In genomic region chr10:80526172-80526571, GRCm38 (mm10) we compare ENCODE assay signal across 8 mouse cellular contexts. TPM values are rescaled to one million over a fixed set of nuclear protein-coding genes. Genes with fewer than 3 reads are reported as not detected.
DNase-seq lines count a peak whose midpoint lies in the region; ATAC-seq and TF ChIP-seq lines count a peak whose summit lies in the region.

No protein-coding gene starts in this region.

- no peaks in the 10 kb centered on the region for H3K27me3 ChIP-seq in kidney, embryonic 14.5 days (ENCODE audit: control insufficient read depth, insufficient read depth, low read length)
- no peaks in the 10 kb centered on the region for H3K27me3 ChIP-seq in hindbrain, embryonic 14.5 days (ENCODE audit: control insufficient read depth, insufficient read depth, low read length)
- no peaks in the 10 kb centered on the region for H3K27me3 ChIP-seq in midbrain, embryonic 16.5 days (ENCODE audit: control insufficient read depth, insufficient read depth, low read depth, low read length)
- H3K27me3 ChIP-seq in cerebellum, adult 2 months (ENCODE audit: control insufficient read depth, insufficient read depth, low read length): no peaks in the 10 kb centered on the region

- no peak for TF ChIP-seq POLR2A in cerebellum, adult 2 months (IDR thresholded peaks at IDR 0.05; ENCODE audit: borderline replicate concordance, insufficient read depth, low read length)

- no peak for DNase-seq in kidney, adult 8-10 months
- DNase-seq in embryo, embryonic 10 days (ENCODE audit: low spot score): peak; percentile 70
- peak; percentile 44 for DNase-seq in hindbrain, embryonic 14.5 days (ENCODE audit: low spot score)
- DNase-seq in cerebellum, adult 2 months: no peak
- no peak for DNase-seq in natural killer cell, adult 2 months (ENCODE audit: low spot score in 2 of 2)
- no peak for DNase-seq in right cerebral cortex, postnatal 10 days (ENCODE audit: low spot score in 2 of 2)

- no peaks in the 10 kb centered on the region for H3K36me3 ChIP-seq in kidney, embryonic 14.5 days (ENCODE audit: control insufficient read depth, insufficient read depth, low read length)
- H3K36me3 ChIP-seq in hindbrain, embryonic 14.5 days (replicated peaks; ENCODE audit: control insufficient read depth, insufficient read depth): no peaks in the 10 kb centered on the region
- no peaks in the 10 kb centered on the region for H3K36me3 ChIP-seq in midbrain, embryonic 16.5 days (ENCODE audit: control insufficient read depth, insufficient read depth, low read length)

- peak; percentile 88 for ATAC-seq in kidney, embryonic 14.5 days (ENCODE audit: low FRiP score, low TSS enrichment)
- peak; percentile 88 for ATAC-seq in hindbrain, embryonic 14.5 days (ENCODE audit: low FRiP score)
- ATAC-seq in midbrain, embryonic 16.5 days: peak; percentile 87

- no peak overlapping the region for H3K9ac ChIP-seq in kidney, embryonic 14.5 days (ENCODE audit: low read depth, low read length)
- H3K9ac ChIP-seq in hindbrain, embryonic 14.5 days: no peak overlapping the region; the same call in 1 of the 2 replicates
- H3K9ac ChIP-seq in midbrain, embryonic 16.5 days (ENCODE audit: low read depth, low read length): peak overlapping the region; percentile 50; the same call in 1 of the 2 replicates

- WGBS in kidney, embryonic 14.5 days: 32% methylated on average over 9 of the region's 9 CpGs
- 29% methylated on average over 9 of the region's 9 CpGs for WGBS in hindbrain, embryonic 14.5 days
- WGBS in midbrain, embryonic 16.5 days: 21% methylated on average over 9 of the region's 9 CpGs
- WGBS in cerebellum, adult 2 months: 15% methylated on average over 9 of the region's 9 CpGs

- no peak overlapping the region for H3K27ac ChIP-seq in kidney, embryonic 14.5 days (ENCODE audit: low read depth, low read length)
- no peak overlapping the region for H3K27ac ChIP-seq in hindbrain, embryonic 14.5 days
- no peak overlapping the region for H3K27ac ChIP-seq in midbrain, embryonic 16.5 days (ENCODE audit: low read length)
- no peak overlapping the region for H3K27ac ChIP-seq in cerebellum, adult 2 months (ENCODE audit: insufficient read depth, low read length)

- peaks cover 5% of the 10 kb centered on the region for H3K9me3 ChIP-seq in kidney, embryonic 14.5 days (ENCODE audit: control insufficient read depth, low read length)
- no peaks in the 10 kb centered on the region for H3K9me3 ChIP-seq in hindbrain, embryonic 14.5 days (ENCODE audit: control insufficient read depth, low read length)
- no peaks in the 10 kb centered on the region for H3K9me3 ChIP-seq in midbrain, embryonic 16.5 days (replicated peaks; ENCODE audit: control insufficient read depth, low read length, poor library complexity, severe bottlenecking)

- no peak overlapping the region for H3K4me3 ChIP-seq in kidney, embryonic 14.5 days (ENCODE audit: low read length)
- peak overlapping the region; percentile 23 for H3K4me3 ChIP-seq in hindbrain, embryonic 14.5 days (replicated peaks; ENCODE audit: low read length)
- peak overlapping the region; percentile 27 for H3K4me3 ChIP-seq in midbrain, embryonic 16.5 days (ENCODE audit: low read depth, low read length)
- H3K4me3 ChIP-seq in cerebellum, adult 2 months (replicated peaks; ENCODE audit: insufficient read depth, low read depth, low read length): no peak overlapping the region

- no peak overlapping the region; the same call in 1 of the 2 replicates for H3K4me2 ChIP-seq in kidney, embryonic 14.5 days (replicated peaks; ENCODE audit: low read depth, low read length)
- H3K4me2 ChIP-seq in hindbrain, embryonic 14.5 days (replicated peaks): peak overlapping the region; percentile 47
- peak overlapping the region; percentile 44 for H3K4me2 ChIP-seq in midbrain, embryonic 16.5 days (ENCODE audit: low read length)

- TF ChIP-seq CTCF in cerebellum, adult 2 months (IDR thresholded peaks at IDR 0.05; ENCODE audit: borderline replicate concordance, insufficient read depth, low read depth, low read length): no peak

- H3K4me1 ChIP-seq in kidney, embryonic 14.5 days (ENCODE audit: control insufficient read depth, insufficient read depth, low read length): no peaks in the 10 kb centered on the region
- 0 out of 2 replicates have a peak, but pooled peaks cover 4% of the 10 kb centered on the region for H3K4me1 ChIP-seq in hindbrain, embryonic 14.5 days (replicated peaks; ENCODE audit: control insufficient read depth, insufficient read depth, low read length)
- H3K4me1 ChIP-seq in midbrain, embryonic 16.5 days (ENCODE audit: control insufficient read depth, insufficient read depth, low read length): no peaks in the 10 kb centered on the region
- H3K4me1 ChIP-seq in cerebellum, adult 2 months (ENCODE audit: control insufficient read depth, insufficient read depth, low read length): no peaks in the 10 kb centered on the region

RNA-seq across cellular contexts. Expression of gene Atp8b3, which starts 12.8 kb away (rescaled TPM):
- 0.22 and 0.24 TPM in 2 replicates for polyA plus RNA-seq in kidney, embryonic 14.5 days (2014; fragmentation: Nextera tagmentation; extraction: Ambion mirVana)
- polyA plus RNA-seq in hindbrain, embryonic 14.5 days (2014; fragmentation: Nextera tagmentation; extraction: Ambion mirVana): 0.87 and 1.1 TPM in 2 replicates
- polyA plus RNA-seq in midbrain, embryonic 16.5 days (2015; fragmentation: Nextera tagmentation; extraction: Ambion mirVana): 1.1 and 1.4 TPM in 2 replicates
- polyA plus RNA-seq in cerebellum, adult 2 months (2012; rRNA removed): 0.30 and 0.52 TPM in 2 replicates

RNA-seq across cellular contexts. Expression of gene Onecut3, which starts 31.5 kb away (rescaled TPM):
- not detected in 2 replicates for polyA plus RNA-seq in kidney, embryonic 14.5 days (2014; fragmentation: Nextera tagmentation; extraction: Ambion mirVana)
- 1.5 and 2.3 TPM in 2 replicates for polyA plus RNA-seq in hindbrain, embryonic 14.5 days (2014; fragmentation: Nextera tagmentation; extraction: Ambion mirVana)
- 1.2 and 1.6 TPM in 2 replicates for polyA plus RNA-seq in midbrain, embryonic 16.5 days (2015; fragmentation: Nextera tagmentation; extraction: Ambion mirVana)
- 0.36 and 0.46 TPM in 2 replicates for polyA plus RNA-seq in cerebellum, adult 2 months (2012; rRNA removed)

RNA-seq across cellular contexts. Expression of gene Rexo1, which starts 35.2 kb away (rescaled TPM):
- 25.8 and 31.3 TPM in 2 replicates for polyA plus RNA-seq in kidney, embryonic 14.5 days (2014; fragmentation: Nextera tagmentation; extraction: Ambion mirVana)
- polyA plus RNA-seq in hindbrain, embryonic 14.5 days (2014; fragmentation: Nextera tagmentation; extraction: Ambion mirVana): 29.0 and 30.8 TPM in 2 replicates
- 26.9 and 27.6 TPM in 2 replicates for polyA plus RNA-seq in midbrain, embryonic 16.5 days (2015; fragmentation: Nextera tagmentation; extraction: Ambion mirVana)
- polyA plus RNA-seq in cerebellum, adult 2 months (2012; rRNA removed): 44.4 and 47.5 TPM in 2 replicates

RNA-seq across cellular contexts. Expression of gene Klf16, which starts 50.9 kb away (rescaled TPM):
- polyA plus RNA-seq in kidney, embryonic 14.5 days (2014; fragmentation: Nextera tagmentation; extraction: Ambion mirVana): 10.1 and 10.2 TPM in 2 replicates
- polyA plus RNA-seq in hindbrain, embryonic 14.5 days (2014; fragmentation: Nextera tagmentation; extraction: Ambion mirVana): 5.1 and 5.3 TPM in 2 replicates
- polyA plus RNA-seq in midbrain, embryonic 16.5 days (2015; fragmentation: Nextera tagmentation; extraction: Ambion mirVana): 4.9 and 5.5 TPM in 2 replicates
- polyA plus RNA-seq in cerebellum, adult 2 months (2012; rRNA removed): 9.5 and 10.6 TPM in 2 replicates

Comparison
In these comparisons a context has a peak if more than half of its experiments do, and no peak if none do; other contexts are left out.
1. H3K4me3 ChIP-seq: peak in hindbrain, embryonic 14.5 days (single experiment) and midbrain, embryonic 16.5 days (single experiment); none in kidney, embryonic 14.5 days (single experiment) and cerebellum, adult 2 months (single experiment).
2. DNase-seq: peak in embryo, embryonic 10 days (single experiment) and hindbrain, embryonic 14.5 days (single experiment); none in kidney, adult 8-10 months (0 of 2), cerebellum, adult 2 months (0 of 2), natural killer cell, adult 2 months (0 of 2) and right cerebral cortex, postnatal 10 days (0 of 2).
3. Peak in every context shown above with its lines, with median percentiles within 50 percentile points of each other: ATAC-seq.